Mouse (Mus musculus): ENCODE measurements around the gene Hook2. TPM values are rescaled to one million over a fixed set of nuclear protein-coding genes. Genes with fewer than 3 reads are reported as not detected.

Hook2 gene
- total and polyA plus RNA-seq, 3 experiments, result 7.1 to 24.7 (median 9.8) TPM

DNA sequence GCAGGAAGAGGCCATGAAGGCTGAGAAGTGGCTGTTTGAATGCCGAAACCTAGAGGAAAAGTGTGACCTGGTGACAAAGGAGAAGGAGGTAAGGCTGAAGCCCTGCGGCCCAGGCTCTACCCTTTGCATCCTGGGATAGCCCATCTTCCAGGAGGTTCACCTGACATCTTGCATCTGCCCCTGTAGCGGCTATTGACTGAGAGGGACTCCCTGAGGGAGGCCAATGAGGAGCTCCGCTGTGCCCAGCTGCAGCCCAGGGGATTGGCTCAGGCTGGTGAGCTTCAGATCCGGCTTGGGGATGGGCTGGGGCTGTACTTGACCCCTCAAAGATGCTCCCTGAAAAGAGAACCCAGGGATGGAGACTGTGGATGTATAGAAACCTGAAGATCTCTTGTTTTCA is 6.6 kb downstream of the Hook2 start:
- Histone ChIP-seq H3K4me2 (ENCODE audit: insufficient read depth, low read depth, poor library complexity, severe bottlenecking) (no peak overlapping the region), H3K9ac (ENCODE audit: insufficient read depth, low read depth) (no peak overlapping the region), H3K9me3 (replicated peaks; ENCODE audit: low read length) (no peaks in the 10 kb centered on the region), H3K4me1 (ENCODE audit: control insufficient read depth in 1 of 2, insufficient read depth in 2 of 2) (peaks cover 4 to 16% of the 10 kb centered on the region in 2 experiments), H3K27me3 (replicated peaks) (no peaks in the 10 kb centered on the region), H3K4me3 (replicated peaks in 1 of 3; ENCODE audit: low read depth in 2 of 3, low read length in 2 of 3, poor library complexity in 1 of 3) (no peak overlapping the region), H3K79me2 (replicated peaks; ENCODE audit: control insufficient read depth, extremely low read depth, insufficient read depth, poor library complexity, severe bottlenecking) (no peaks in the 10 kb centered on the region), H3K36me3 (replicated peaks in 1 of 2; ENCODE audit: control insufficient read depth in 1 of 2, insufficient read depth in 1 of 2, low read length in 1 of 2) (peaks cover 26 to 65% of the 10 kb centered on the region in 2 experiments), H3K27ac (ENCODE audit: insufficient read depth, low read depth) (no peak overlapping the region)
- no peak for DNase-seq (ENCODE audit: extremely low read depth)
- TF ChIP-seq ZKSCAN1 (IDR thresholded peaks at IDR 0.05; ENCODE audit: borderline replicate concordance, low read depth, low read length) (no peak), JUN (IDR thresholded peaks at IDR 0.05; ENCODE audit: insufficient read depth, low read depth, low read length) (no peak), UBTF (IDR thresholded peaks at IDR 0.05; ENCODE audit: low read depth, low read length) (no peak), GABPA (IDR thresholded peaks at IDR 0.05; ENCODE audit: insufficient replicate concordance, low read depth, low read length) (no peak)
- dilution Hi-C loops (cut with MboI; ENCODE audit: extremely low pct_ligation_motif_present, extremely low pct_unique_long_range_greater_than_20kb, low sequenced_read_pairs) (no loop called here), in situ Hi-C loops (cut with MboI; ENCODE audit: low pct_ligation_motif_present, low pct_unique_long_range_greater_than_20kb, low sequenced_read_pairs) (no loop called here)

DNA sequence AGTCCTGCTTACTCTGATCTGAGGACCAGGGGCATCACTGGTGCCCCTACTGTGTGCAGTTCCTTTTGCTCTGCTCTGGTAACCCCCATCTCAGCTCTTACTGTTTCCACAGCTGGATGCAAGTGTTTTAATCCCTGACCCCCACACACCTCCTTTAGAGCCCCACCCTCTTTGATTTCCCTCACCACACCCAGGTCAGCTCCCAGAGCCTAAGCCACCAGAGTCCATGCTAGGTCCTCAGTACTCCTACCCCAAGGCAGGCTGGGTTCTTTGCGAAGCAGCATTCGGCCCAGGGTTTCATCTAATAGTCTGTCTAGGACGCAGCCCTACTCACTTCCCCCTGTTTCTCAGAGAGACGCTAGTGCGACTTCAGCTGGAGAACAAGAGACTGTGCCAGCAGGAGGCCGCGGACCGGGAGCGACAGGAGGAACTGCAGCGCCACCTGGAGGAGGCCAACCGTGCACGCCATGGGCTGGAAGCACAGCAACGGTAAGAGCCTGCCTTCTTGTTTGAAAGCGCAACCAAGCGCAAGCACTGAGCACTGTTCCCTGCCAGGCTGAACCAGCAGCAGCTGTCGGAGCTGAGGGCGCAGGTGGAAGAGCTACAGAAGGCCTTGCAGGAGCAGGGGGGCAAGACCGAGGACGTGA is 7.4 kb downstream of the Hook2 start:
- dilution Hi-C loops (cut with MboI; ENCODE audit: extremely low pct_ligation_motif_present, extremely low pct_unique_long_range_greater_than_20kb, low sequenced_read_pairs) (no loop called here), in situ Hi-C loops (cut with MboI; ENCODE audit: low pct_ligation_motif_present, low pct_unique_long_range_greater_than_20kb, low sequenced_read_pairs) (no loop called here)
- Histone ChIP-seq H3K4me2 (ENCODE audit: insufficient read depth, low read depth, poor library complexity, severe bottlenecking) (no peak overlapping the region), H3K36me3 (replicated peaks in 1 of 2; ENCODE audit: control insufficient read depth in 1 of 2, insufficient read depth in 1 of 2, low read length in 1 of 2) (peaks cover 34 to 69% of the 10 kb centered on the region in 2 experiments), H3K27ac (ENCODE audit: insufficient read depth, low read depth) (no peak overlapping the region), H3K4me1 (ENCODE audit: control insufficient read depth in 1 of 2, insufficient read depth in 2 of 2) (peaks cover 4 to 16% of the 10 kb centered on the region in 2 experiments), H3K79me2 (replicated peaks; ENCODE audit: control insufficient read depth, extremely low read depth, insufficient read depth, poor library complexity, severe bottlenecking) (no peaks in the 10 kb centered on the region), H3K27me3 (replicated peaks) (no peaks in the 10 kb centered on the region), H3K9me3 (replicated peaks; ENCODE audit: low read length) (no peaks in the 10 kb centered on the region), H3K4me3 (replicated peaks in 1 of 3; ENCODE audit: low read depth in 2 of 3, low read length in 2 of 3, poor library complexity in 1 of 3) (no peak overlapping the region), H3K9ac (ENCODE audit: insufficient read depth, low read depth) (no peak overlapping the region)
- DNase-seq (ENCODE audit: extremely low read depth), result peak; percentile 91
- TF ChIP-seq MAZ (IDR thresholded peaks at IDR 0.05; ENCODE audit: low read depth, low read length) (no peak), SIN3A (IDR thresholded peaks at IDR 0.05; ENCODE audit: low read length) (no peak), USF2 (conservative IDR thresholded peaks at IDR 0.05; ENCODE audit: low read depth, low read length) (no peak), MYC (IDR thresholded peaks at IDR 0.05; ENCODE audit: low read depth, low read length) (peak; percentile 67; the same call in 1 of the 2 replicates), KAT2A (IDR thresholded peaks at IDR 0.05; ENCODE audit: insufficient replicate concordance, low read length) (no peak), GABPA (IDR thresholded peaks at IDR 0.05; ENCODE audit: insufficient replicate concordance, low read depth, low read length) (no peak), ZNF384 (IDR thresholded peaks at IDR 0.05; ENCODE audit: low read depth, low read length) (no peak), SMC3 (IDR thresholded peaks at IDR 0.05; ENCODE audit: low read depth, low read length) (peak; percentile 91), IRF4 (IDR thresholded peaks at IDR 0.05; ENCODE audit: low read depth, low read length) (peak; percentile 75), UBTF (IDR thresholded peaks at IDR 0.05; ENCODE audit: low read depth, low read length) (no peak), RAD21 (IDR thresholded peaks at IDR 0.05; ENCODE audit: low read depth, low read length) (peak; percentile 79), MEF2A (IDR thresholded peaks at IDR 0.05; ENCODE audit: borderline replicate concordance, low read depth, low read length) (no peak), EP300 (IDR thresholded peaks at IDR 0.05; ENCODE audit: low read length) (no peak), JUN (IDR thresholded peaks at IDR 0.05; ENCODE audit: insufficient read depth, low read depth, low read length) (no peak), ZC3H11A (IDR thresholded peaks at IDR 0.05; ENCODE audit: low read depth, low read length) (peak; percentile 57; the same call in 1 of the 2 replicates), TCF12 (IDR thresholded peaks at IDR 0.05; ENCODE audit: low read depth, low read length) (peak; percentile 28; the same call in 1 of the 2 replicates), E2F4 (IDR thresholded peaks at IDR 0.05; ENCODE audit: insufficient replicate concordance, low read depth, low read length) (no peak), BHLHE40 (IDR thresholded peaks at IDR 0.05; ENCODE audit: low read depth, low read length) (0 out of 2 replicates have a peak, but pooled peaks have one; percentile 19), RCOR1 (conservative IDR thresholded peaks at IDR 0.05; ENCODE audit: low read depth, low read length) (no peak), PAX5 (IDR thresholded peaks at IDR 0.05; ENCODE audit: low read length) (no peak), JUND (conservative IDR thresholded peaks at IDR 0.05; ENCODE audit: low read depth, low read length) (no peak), POLR2AphosphoS2 (IDR thresholded peaks at IDR 0.05; ENCODE audit: low read depth, low read length) (no peak), ELF1 (IDR thresholded peaks at IDR 0.05; ENCODE audit: low read depth, low read length) (no peak), TBP (conservative IDR thresholded peaks at IDR 0.05; ENCODE audit: low read depth, low read length) (no peak), ZMIZ1 (IDR thresholded peaks at IDR 0.05; ENCODE audit: low read depth, low read length) (no peak), CHD1 (IDR thresholded peaks at IDR 0.05; ENCODE audit: low read depth, low read length) (no peak), MAX (IDR thresholded peaks at IDR 0.05; ENCODE audit: low read length) (peak; percentile 45; the same call in 1 of the 2 replicates), NELFE (IDR thresholded peaks at IDR 0.05; ENCODE audit: low read depth, low read length) (peak; percentile 25; the same call in 1 of the 2 replicates), ZKSCAN1 (IDR thresholded peaks at IDR 0.05; ENCODE audit: borderline replicate concordance, low read depth, low read length) (no peak), CHD2 (IDR thresholded peaks at IDR 0.05; ENCODE audit: low read length) (no peak), HCFC1 (IDR thresholded peaks at IDR 0.05; ENCODE audit: low read depth, low read length) (peak; percentile 41; the same call in 1 of the 2 replicates)
